Comparison of ENCODE assay signal across 11 mouse cellular contexts in the genomic region with DNA sequence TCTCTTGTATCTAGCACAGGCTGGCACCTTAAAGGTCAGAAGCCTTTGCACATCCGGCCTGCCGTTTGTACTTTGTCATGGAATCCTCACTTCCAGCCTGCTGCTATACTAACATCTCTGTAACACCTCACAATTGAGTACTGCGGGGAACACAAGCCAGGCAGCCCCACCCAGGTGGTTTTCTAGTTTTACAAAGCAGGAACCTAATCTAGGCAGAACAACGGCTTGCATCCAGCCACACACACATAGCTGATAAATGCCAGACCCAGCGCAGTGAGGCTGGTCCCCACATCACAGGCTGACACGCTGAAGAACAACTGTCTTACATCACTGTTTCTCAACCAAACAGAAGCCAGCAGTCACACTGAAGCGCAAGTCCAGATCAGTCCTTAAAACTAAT. TPM values are rescaled to one million over a fixed set of nuclear protein-coding genes. Genes with fewer than 3 reads are reported as not detected.
DNase-seq lines count a peak whose midpoint lies in the region; ATAC-seq lines count a peak whose summit lies in the region.
"Had no signal": no experiment of that assay in that cellular context is flagged by ENCODE, and none has a peak within 500 bp of the region (broad histone marks: within the 10 kb centered on the region; RNA-seq: fewer than 3 reads in every experiment).

No protein-coding gene starts in this region.

- intact Hi-C loops in left cerebral cortex, postnatal 25 days (cut with DNase I), result no loop called here

- DNase-seq in kidney, adult 11 months, result peak; percentile 10
- no peak for DNase-seq in kidney, adult 18-20 months
- DNase-seq in intestine, embryonic 14.5 days (ENCODE audit: low spot score), result peak; percentile 59
- DNase-seq in left cerebral cortex, adult 9 months (ENCODE audit: low spot score in 2 of 2), result no peak
- no peak for DNase-seq in layer of hippocampus, postnatal 36 days
- no peak for DNase-seq in left cerebral cortex, postnatal 25 days (ENCODE audit: low spot score in 2 of 2)
- DNase-seq: B cell, adult 2 months; cerebellum, postnatal 14 days; gastrocnemius, postnatal 10 days had no signal

- no peak overlapping the region for H3K9ac ChIP-seq in embryonic facial prominence, embryonic 15.5 days
- no peak overlapping the region for H3K9ac ChIP-seq in intestine, embryonic 14.5 days (ENCODE audit: low read length)
- no peak overlapping the region for H3K9ac ChIP-seq in stomach, embryonic 16.5 days (ENCODE audit: low read length)

- H3K4me2 ChIP-seq in embryonic facial prominence, embryonic 15.5 days (replicated peaks), result no peak overlapping the region
- H3K4me2 ChIP-seq in intestine, embryonic 14.5 days (ENCODE audit: low read length), result no peak overlapping the region
- no peak overlapping the region for H3K4me2 ChIP-seq in stomach, embryonic 16.5 days (ENCODE audit: low read depth, low read length)

- no peak for ATAC-seq in embryonic facial prominence, embryonic 15.5 days (ENCODE audit: insufficient number of reproducible peaks, low FRiP score, low TSS enrichment, low read depth)
- ATAC-seq in intestine, embryonic 14.5 days (replicated peaks; ENCODE audit: low FRiP score, low TSS enrichment, low read depth), result peak; percentile 54; the same call in 1 of the 2 replicates
- peak; percentile 34; the same call in 1 of the 2 replicates for ATAC-seq in stomach, embryonic 16.5 days (ENCODE audit: insufficient read depth, low FRiP score)

- no peaks in the 10 kb centered on the region for H3K9me3 ChIP-seq in embryonic facial prominence, embryonic 15.5 days (replicated peaks)
- no peaks in the 10 kb centered on the region for H3K9me3 ChIP-seq in intestine, embryonic 14.5 days (ENCODE audit: control insufficient read depth, low read length)
- H3K9me3 ChIP-seq in stomach, embryonic 16.5 days (replicated peaks; ENCODE audit: control insufficient read depth, low read length), result no peaks in the 10 kb centered on the region

- 41% methylated on average over 7 of the region's 7 CpGs for WGBS in embryonic facial prominence, embryonic 15.5 days
- WGBS in intestine, embryonic 14.5 days, result 25% methylated on average over 7 of the region's 7 CpGs
- 33% methylated on average over 7 of the region's 7 CpGs for WGBS in stomach, embryonic 16.5 days

- H3K27me3 ChIP-seq in embryonic facial prominence, embryonic 15.5 days, result no peaks in the 10 kb centered on the region
- no peaks in the 10 kb centered on the region for H3K27me3 ChIP-seq in intestine, embryonic 14.5 days (replicated peaks; ENCODE audit: control insufficient read depth, insufficient read depth, low read length)
- H3K27me3 ChIP-seq in stomach, embryonic 16.5 days (ENCODE audit: control insufficient read depth, insufficient read depth, low read length), result no peaks in the 10 kb centered on the region

- H3K4me1 ChIP-seq in embryonic facial prominence, embryonic 15.5 days, result peaks cover 21% of the 10 kb centered on the region
- H3K4me1 ChIP-seq in intestine, embryonic 14.5 days (replicated peaks; ENCODE audit: control insufficient read depth, insufficient read depth, low read length), result 0 out of 2 replicates have a peak, but pooled peaks cover 2% of the 10 kb centered on the region
- peaks cover under 1% of the 10 kb centered on the region for H3K4me1 ChIP-seq in stomach, embryonic 16.5 days (ENCODE audit: control insufficient read depth, insufficient read depth, low read length)

- peaks cover 3% of the 10 kb centered on the region; the same call in 1 of the 2 replicates for H3K36me3 ChIP-seq in embryonic facial prominence, embryonic 15.5 days
- H3K36me3 ChIP-seq in intestine, embryonic 14.5 days (ENCODE audit: control insufficient read depth, insufficient read depth, low read length), result no peaks in the 10 kb centered on the region
- H3K36me3 ChIP-seq in stomach, embryonic 16.5 days (ENCODE audit: control insufficient read depth, insufficient read depth, low read length), result no peaks in the 10 kb centered on the region

- H3K27ac ChIP-seq in embryonic facial prominence, embryonic 15.5 days (replicated peaks), result peak overlapping the region; percentile 22; the same call in 1 of the 2 replicates
- no peak overlapping the region; the same call in 1 of the 2 replicates for H3K27ac ChIP-seq in intestine, embryonic 14.5 days (ENCODE audit: low read depth)
- no peak overlapping the region for H3K27ac ChIP-seq in stomach, embryonic 16.5 days (ENCODE audit: low read length)

- no peak overlapping the region for H3K4me3 ChIP-seq in embryonic facial prominence, embryonic 15.5 days (replicated peaks)
- no peak overlapping the region for H3K4me3 ChIP-seq in intestine, embryonic 14.5 days (ENCODE audit: low read depth, low read length)
- no peak overlapping the region for H3K4me3 ChIP-seq in stomach, embryonic 16.5 days (replicated peaks; ENCODE audit: low read length)

RNA-seq across cellular contexts. Expression of a gene that starts 28.7 kb away (rescaled TPM):
- 104 and 128 TPM in 2 replicates for polyA plus RNA-seq in embryonic facial prominence, embryonic 15.5 days (2015; fragmentation: Nextera tagmentation; extraction: Ambion mirVana)
- 17.9 and 18.0 TPM in 2 replicates for polyA plus RNA-seq in intestine, embryonic 14.5 days (2014; fragmentation: Nextera tagmentation; extraction: Ambion mirVana)
- 15.3 and 30.2 TPM in 2 replicates for polyA plus RNA-seq in stomach, embryonic 16.5 days (2015; fragmentation: Nextera tagmentation; extraction: Ambion mirVana)
- total RNA-seq in layer of hippocampus, postnatal 36 days (2021), result 1 to 10 TPM; 7.1 to 8.5 TPM
- total RNA-seq in left cerebral cortex, postnatal 25 days (2021), result 10 to 100 TPM in 1 of 2 experiments, 1 to 10 TPM in 1; 9.8 to 10.3 TPM

Comparison
In these comparisons a context has a peak if more than half of its experiments do, and no peak if none do; other contexts are left out.
1. DNase-seq: peak in kidney, adult 11 months (single experiment) and intestine, embryonic 14.5 days (single experiment); none in kidney, adult 18-20 months (single experiment), left cerebral cortex, adult 9 months (0 of 2), layer of hippocampus, postnatal 36 days (0 of 2) and left cerebral cortex, postnatal 25 days (0 of 2).